Mouse (Mus musculus) liver, embryonic 11.5 days (tissue): ENCODE results near the gene Aqp11. TPM values are rescaled to one million over a fixed set of nuclear protein-coding genes. Genes with fewer than 3 reads are reported as not detected.

Experiments used
- ATAC-seq: fragments of 200-750 bp; cut with Nextera tagmentation; replicated peaks from 2 replicates; pipeline ENCODE4 v1.8.0; 2017; ENCODE audit warnings: moderate number of reproducible peaks, mild to moderate bottlenecking, moderate TSS enrichment, moderate library complexity; ENCODE audit not compliant: low FRiP score
- DNase-seq: peaks from one replicate; pipeline ENCODE4 v3.0.0-alpha.2; 2017; ENCODE audit warnings: low spot score
- H3K27ac ChIP-seq: fragments of 300-500 bp; sonication (generic); 2 replicates; pipeline ENCODE4 v1.5.1; 2014; ENCODE audit warnings: mild to moderate bottlenecking, low read depth, low read length, control low read depth
- H3K27me3 ChIP-seq: fragments of 300-500 bp; sonication (generic); replicated peaks from 2 replicates; pipeline ENCODE4 v1.6.1; 2014; ENCODE audit warnings: low read length, mixed read lengths; ENCODE audit not compliant: control insufficient read depth, insufficient read depth
- H3K36me3 ChIP-seq: fragments of 300-500 bp; sonication (generic); 2 replicates; pipeline ENCODE4 v1.6.1; 2014; ENCODE audit warnings: mild to moderate bottlenecking, low read length, moderate library complexity, mixed read lengths; ENCODE audit not compliant: control insufficient read depth, insufficient read depth
- H3K4me1 ChIP-seq: fragments of 300-500 bp; sonication (generic); replicated peaks from 2 replicates; pipeline ENCODE4 v1.6.1; 2014; ENCODE audit warnings: low read length, mixed read lengths; ENCODE audit not compliant: control insufficient read depth, insufficient read depth
- H3K4me2 ChIP-seq: fragments of 300-500 bp; sonication (generic); 2 replicates; pipeline ENCODE4 v1.6.1; 2014; ENCODE audit warnings: mild to moderate bottlenecking, control low read depth, moderate library complexity
- H3K4me3 ChIP-seq: fragments of 300-500 bp; sonication (generic); 2 replicates; pipeline ENCODE4 v1.5.1; 2014; ENCODE audit warnings: low read depth, low read length, control low read depth
- H3K9ac ChIP-seq: fragments of 300-500 bp; sonication (generic); 2 replicates; pipeline ENCODE4 v1.6.1; 2014; ENCODE audit warnings: low read depth, low read length, control low read depth
- H3K9me3 ChIP-seq: fragments of 300-500 bp; sonication (generic); 2 replicates; pipeline ENCODE4 v1.6.1; 2016; ENCODE audit warnings: low read length, inconsistent platforms, mixed read lengths; ENCODE audit not compliant: control insufficient read depth
- WGBS: fragments of 180-500 bp; shearing (Covaris S2); extraction: QIAGEN DNeasy Blood & Tissue Kit; methylation state at CpG from one replicate; pipeline ENCODE4 v1.1.7; 2014; 5-methylcytosine and 5-hydroxymethylcytosine counted together
- polyA plus RNA-seq: library from polyadenylated mRNA; unstranded; fragments of >200 nt; fragmentation: Nextera tagmentation; extraction: Ambion mirVana; gene quantifications from 2 replicates; pipeline ENCODE4 v1.2.1, GENCODE M21; 2014

Aqp11 gene
- polyA plus RNA-seq, 1 experiment from 2014 or later, result 18.9 TPM

DNA sequence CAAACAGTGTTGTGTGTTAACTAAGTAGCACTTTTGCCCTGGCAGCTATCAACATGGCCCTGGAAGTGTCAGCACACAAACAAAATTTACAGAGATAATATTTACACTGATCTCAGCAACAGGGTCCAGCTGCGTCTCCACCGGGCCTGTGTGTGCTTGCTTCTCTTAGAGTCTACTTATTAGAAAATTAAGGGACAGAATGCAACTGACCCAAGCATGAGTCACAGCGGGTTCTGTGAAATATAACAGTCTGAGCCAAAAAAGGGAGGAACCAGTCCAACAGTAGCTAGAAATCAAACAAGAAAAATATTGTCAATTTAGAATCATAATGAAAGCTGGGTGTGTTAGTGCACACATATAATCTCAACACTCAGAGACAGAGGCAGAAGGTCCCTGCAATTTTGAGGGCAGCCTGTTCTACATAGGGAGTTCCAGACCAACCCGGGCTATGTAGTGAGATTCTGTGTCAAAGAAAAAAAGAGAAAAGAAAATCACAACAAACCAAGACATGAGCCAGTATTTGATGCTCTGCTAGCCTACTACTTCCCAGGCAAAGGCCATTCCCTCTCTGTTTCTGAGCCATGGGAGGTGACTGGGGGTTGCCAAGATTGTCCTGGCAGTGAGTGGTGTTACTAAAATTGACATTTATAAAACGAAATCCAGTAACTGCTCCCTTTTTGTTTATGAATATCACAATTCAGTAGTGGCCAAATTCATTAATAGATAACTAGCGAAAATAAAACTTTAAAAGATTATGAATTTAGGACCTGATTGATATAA lies 32.9 kb upstream of the Aqp11 start:
- H3K36me3 ChIP-seq, result no peaks in the 10 kb centered on the region
- ATAC-seq, result no peak
- WGBS, result 82% methylated on average over 6 of the region's 6 CpGs

GRCm38 (mm10) chr7:97769020-97769419 lies 30.9 kb upstream of the Aqp11 start:
- Histone ChIP-seq H3K9ac (no peak overlapping the region), H3K27me3 (no peaks in the 10 kb centered on the region), H3K36me3 (no peaks in the 10 kb centered on the region), H3K9me3 (no peaks in the 10 kb centered on the region), H3K4me1 (0 out of 2 replicates have a peak, but pooled peaks cover 5% of the 10 kb centered on the region), H3K27ac (no peak overlapping the region), H3K4me3 (no peak overlapping the region), H3K4me2 (no peak overlapping the region)
- WGBS, result 64% methylated on average over 4 of the region's 4 CpGs
- ATAC-seq, result peak; percentile 51; the same call in 1 of the 2 replicates
- DNase-seq, result no peak

More for the DNA sequence above, 32.9 kb upstream of the Aqp11 start:
- H3K27me3 ChIP-seq, result no peaks in the 10 kb centered on the region
- DNase-seq, result no peak
- H3K4me1 ChIP-seq, result 0 out of 2 replicates have a peak, but pooled peaks cover 5% of the 10 kb centered on the region
- H3K4me2 ChIP-seq, result no peak overlapping the region
- no peaks in the 10 kb centered on the region for H3K9me3 ChIP-seq
- H3K9ac ChIP-seq, result no peak overlapping the region
- H3K27ac ChIP-seq, result no peak overlapping the region
- H3K4me3 ChIP-seq, result no peak overlapping the region

GRCm38 (mm10) chr7:97767841-97768240 lies 29.8 kb upstream of the Aqp11 start:
- H3K4me1 ChIP-seq, result 0 out of 2 replicates have a peak, but pooled peaks cover 5% of the 10 kb centered on the region
- no peak for DNase-seq
- WGBS, result 79% methylated on average over 8 of the region's 8 CpGs

GRCm38 (mm10) chr7:97766406-97767166 lies 28.5 kb upstream of the Aqp11 start:
- H3K9me3 ChIP-seq, result no peaks in the 10 kb centered on the region
- H3K4me1 ChIP-seq, result 0 out of 2 replicates have a peak, but pooled peaks cover 5% of the 10 kb centered on the region
- H3K9ac ChIP-seq, result no peak overlapping the region
- no peak overlapping the region for H3K4me2 ChIP-seq
- H3K27ac ChIP-seq, result no peak overlapping the region
- whole genome bisulfite sequencing, result 63% methylated on average over 9 of the region's 9 CpGs
- ATAC-seq (no peak), DNase-seq (no peak)
- no peak overlapping the region for H3K4me3 ChIP-seq
- H3K36me3 ChIP-seq, result no peaks in the 10 kb centered on the region
- no peaks in the 10 kb centered on the region for H3K27me3 ChIP-seq

More at GRCm38 (mm10) chr7:97767841-97768240, 29.8 kb upstream of the Aqp11 start:
- Histone ChIP-seq H3K36me3 (no peaks in the 10 kb centered on the region), H3K4me3 (no peak overlapping the region), H3K27ac (no peak overlapping the region), H3K9ac (no peak overlapping the region), H3K9me3 (no peaks in the 10 kb centered on the region), H3K4me2 (no peak overlapping the region), H3K27me3 (no peaks in the 10 kb centered on the region)
- ATAC-seq, result no peak

- ATAC-seq (no peak), DNase-seq (no peak)
- Histone ChIP-seq H3K4me1 (0 out of 2 replicates have a peak, but pooled peaks cover 5% of the 10 kb centered on the region), H3K27ac (no peak overlapping the region), H3K36me3 (no peaks in the 10 kb centered on the region), H3K4me2 (no peak overlapping the region), H3K9ac (no peak overlapping the region), H3K4me3 (no peak overlapping the region), H3K27me3 (no peaks in the 10 kb centered on the region), H3K9me3 (no peaks in the 10 kb centered on the region)
- 74% methylated on average over 5 of the region's 5 CpGs for WGBS
Observed at GRCm38 (mm10) chr7:97765963-97766347, 27.9 kb upstream of the Aqp11 start.

- Histone ChIP-seq H3K36me3 (no peaks in the 10 kb centered on the region), H3K4me2 (no peak overlapping the region), H3K9ac (no peak overlapping the region), H3K4me3 (no peak overlapping the region), H3K4me1 (0 out of 2 replicates have a peak, but pooled peaks cover 5% of the 10 kb centered on the region), H3K9me3 (no peaks in the 10 kb centered on the region), H3K27me3 (no peaks in the 10 kb centered on the region), H3K27ac (no peak overlapping the region)
- WGBS, result 65% methylated on average over 21 of the region's 21 CpGs
- DNase-seq (no peak), ATAC-seq (no peak)
Observed at GRCm38 (mm10) chr7:97765181-97765962, 27.3 kb upstream of the Aqp11 start.

GRCm38 (mm10) chr7:97764591-97764990 lies 26.5 kb upstream of the Aqp11 start:
- H3K9ac ChIP-seq, result no peak overlapping the region
- no peak overlapping the region for H3K4me3 ChIP-seq
- no peak for ATAC-seq
- no peak for DNase-seq
- H3K36me3 ChIP-seq, result no peaks in the 10 kb centered on the region
- 0 out of 2 replicates have a peak, but pooled peaks cover 5% of the 10 kb centered on the region for H3K4me1 ChIP-seq
- no peak overlapping the region for H3K4me2 ChIP-seq
- no peaks in the 10 kb centered on the region for H3K27me3 ChIP-seq
- no peak overlapping the region for H3K27ac ChIP-seq
- H3K9me3 ChIP-seq, result no peaks in the 10 kb centered on the region
- WGBS, result 74% methylated on average over 11 of the region's 11 CpGs
